Mouse (Mus musculus): ENCODE measurements around the gene Ralb. TPM values are rescaled to one million over a fixed set of nuclear protein-coding genes. Genes with fewer than 3 reads are reported as not detected.

The Ralb gene
- polyA plus RNA-seq, 1 experiment, result 66.1 TPM

- H3K4me1 ChIP-seq (ENCODE audit: control insufficient read depth, insufficient read depth, low read length), result no peaks in the 10 kb centered on the region
- no peak overlapping the region for H3K27ac ChIP-seq (ENCODE audit: insufficient read depth, low read length)
- no peak overlapping the region for H3K4me3 ChIP-seq (ENCODE audit: insufficient read depth, low read length)
- TF ChIP-seq POLR2A (IDR thresholded peaks at IDR 0.05; ENCODE audit: low read depth, low read length) (no peak), CTCF (IDR thresholded peaks at IDR 0.05; ENCODE audit: borderline replicate concordance, insufficient read depth, low read length) (no peak)
Measured at GRCm38 (mm10) chr1:119498536-119499231, 5.9 kb downstream of the Ralb start.

GRCm38 (mm10) chr1:119497346-119498004 is 7.1 kb downstream of the Ralb start:
- Histone ChIP-seq H3K27ac (ENCODE audit: insufficient read depth, low read length) (no peak overlapping the region), H3K4me1 (ENCODE audit: control insufficient read depth, insufficient read depth, low read length) (peaks cover under 1% of the 10 kb centered on the region), H3K4me3 (ENCODE audit: insufficient read depth, low read length) (no peak overlapping the region)
- TF ChIP-seq CTCF (IDR thresholded peaks at IDR 0.05; ENCODE audit: borderline replicate concordance, insufficient read depth, low read length), result no peak
- no peak for TF ChIP-seq POLR2A (IDR thresholded peaks at IDR 0.05; ENCODE audit: low read depth, low read length)

DNA sequence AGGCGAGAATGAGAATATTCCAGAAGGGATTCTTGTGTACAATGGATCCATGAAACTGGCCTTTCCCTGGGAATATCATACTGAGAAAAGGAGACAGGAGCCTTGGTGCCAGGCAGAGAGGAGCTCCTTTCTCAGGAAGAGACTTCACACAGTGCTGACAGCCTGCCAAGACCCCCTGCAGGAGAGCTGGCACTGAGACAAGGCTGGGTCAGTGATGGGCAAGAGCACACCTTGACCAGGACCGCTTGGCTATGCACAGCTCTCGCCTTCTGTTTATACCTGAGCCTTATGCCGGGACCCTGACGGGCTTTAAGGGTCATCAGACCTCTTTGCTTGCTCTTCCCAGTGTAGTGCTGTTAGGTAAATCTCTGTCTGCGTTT is 9.2 kb downstream of the Ralb start:
- Histone ChIP-seq H3K4me1 (ENCODE audit: control insufficient read depth, insufficient read depth, low read length) (peaks cover 7% of the 10 kb centered on the region), H3K4me3 (ENCODE audit: insufficient read depth, low read length) (no peak overlapping the region), H3K27ac (ENCODE audit: insufficient read depth, low read length) (no peak overlapping the region)
- no peak for TF ChIP-seq CTCF (IDR thresholded peaks at IDR 0.05; ENCODE audit: borderline replicate concordance, insufficient read depth, low read length)
- TF ChIP-seq POLR2A (IDR thresholded peaks at IDR 0.05; ENCODE audit: low read depth, low read length), result no peak

DNA sequence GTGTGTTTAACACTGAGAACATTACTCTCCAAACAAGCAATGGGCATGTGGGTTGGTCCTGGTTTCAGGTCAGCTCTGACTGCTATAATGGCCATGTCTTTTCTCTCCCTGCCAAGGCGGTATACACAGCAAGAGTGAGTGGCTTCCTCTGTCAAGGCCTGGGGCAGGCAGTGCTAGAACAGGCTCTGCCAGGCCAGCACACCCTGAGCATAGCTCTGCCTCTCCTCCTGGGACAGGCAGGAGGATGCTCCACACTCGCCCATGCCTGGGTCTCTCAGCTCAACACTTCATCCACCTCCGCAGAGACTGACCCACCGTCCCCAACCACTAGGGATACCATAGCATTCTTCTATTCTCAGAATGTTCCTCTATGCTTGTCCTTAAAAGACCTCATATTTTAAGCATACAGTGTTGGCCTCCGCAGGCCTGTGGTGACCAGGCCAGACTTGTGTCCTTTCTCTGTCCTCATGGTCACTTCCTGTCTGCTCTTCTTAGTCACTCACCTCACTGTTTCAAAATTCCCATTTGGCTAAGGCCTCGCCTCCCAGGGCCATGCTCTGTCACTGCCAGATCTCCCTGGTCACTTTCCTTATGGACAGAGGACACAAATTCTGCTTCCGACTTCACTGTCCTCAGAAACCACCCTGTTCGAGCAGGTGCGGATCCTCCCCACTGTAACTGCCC is 9.7 kb downstream of the Ralb start:
- no peak for TF ChIP-seq POLR2A (IDR thresholded peaks at IDR 0.05; ENCODE audit: low read depth, low read length)
- no peak for TF ChIP-seq CTCF (IDR thresholded peaks at IDR 0.05; ENCODE audit: borderline replicate concordance, insufficient read depth, low read length)
- no peak overlapping the region for H3K4me3 ChIP-seq (ENCODE audit: insufficient read depth, low read length)
- no peak overlapping the region for H3K27ac ChIP-seq (ENCODE audit: insufficient read depth, low read length)
- peaks cover 7% of the 10 kb centered on the region for H3K4me1 ChIP-seq (ENCODE audit: control insufficient read depth, insufficient read depth, low read length)

DNA sequence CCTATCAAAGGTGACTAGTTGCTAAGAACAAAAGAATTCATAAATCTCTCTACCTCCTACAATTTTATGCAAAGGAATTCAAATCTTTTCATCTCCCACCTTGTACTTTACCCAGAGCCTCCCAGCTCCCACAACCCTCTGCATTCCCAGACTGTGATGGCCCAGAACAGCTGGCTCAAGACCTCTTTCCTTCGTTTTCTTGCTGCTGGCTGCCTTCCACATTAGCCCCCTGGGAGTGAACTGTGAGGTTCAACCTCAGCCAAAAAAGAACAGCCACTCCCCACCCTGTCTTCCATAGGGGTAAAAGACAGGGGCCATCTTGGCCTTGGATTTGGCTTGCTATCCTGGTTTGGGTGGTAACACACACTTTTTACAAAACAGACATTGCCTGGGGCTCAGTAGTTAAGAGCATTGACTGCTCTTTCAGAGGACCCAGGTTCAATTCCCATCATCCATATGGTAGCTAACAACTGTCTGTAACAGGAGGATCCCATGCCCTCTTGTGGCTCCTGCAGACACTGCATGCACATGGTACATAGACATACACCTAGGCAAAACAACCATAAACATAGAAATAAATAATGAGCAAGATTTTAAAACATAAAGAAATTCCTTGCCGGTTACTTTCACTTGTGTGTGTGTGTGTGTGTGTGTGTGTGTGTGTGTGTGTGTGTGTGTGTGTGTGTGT is 10.4 kb downstream of the Ralb start:
- H3K27ac ChIP-seq (ENCODE audit: insufficient read depth, low read length), result no peak overlapping the region
- no peak; the same call in 1 of the 2 replicates for TF ChIP-seq CTCF (IDR thresholded peaks at IDR 0.05; ENCODE audit: borderline replicate concordance, insufficient read depth, low read length)
- no peak overlapping the region for H3K4me3 ChIP-seq (ENCODE audit: insufficient read depth, low read length)
- peaks cover 7% of the 10 kb centered on the region for H3K4me1 ChIP-seq (ENCODE audit: control insufficient read depth, insufficient read depth, low read length)

GRCm38 (mm10) chr1:119492505-119492904 is 12.1 kb downstream of the Ralb start:
- H3K4me3 ChIP-seq (ENCODE audit: insufficient read depth, low read length), result no peak overlapping the region
- H3K4me1 ChIP-seq (ENCODE audit: control insufficient read depth, insufficient read depth, low read length), result peaks cover 7% of the 10 kb centered on the region
- no peak for TF ChIP-seq POLR2A (IDR thresholded peaks at IDR 0.05; ENCODE audit: low read depth, low read length)
- TF ChIP-seq CTCF (IDR thresholded peaks at IDR 0.05; ENCODE audit: borderline replicate concordance, insufficient read depth, low read length), result no peak
- H3K27ac ChIP-seq (ENCODE audit: insufficient read depth, low read length), result no peak overlapping the region

GRCm38 (mm10) chr1:119492097-119492496 is 12.5 kb downstream of the Ralb start:
- no peak for TF ChIP-seq CTCF (IDR thresholded peaks at IDR 0.05; ENCODE audit: borderline replicate concordance, insufficient read depth, low read length)
- TF ChIP-seq POLR2A (IDR thresholded peaks at IDR 0.05; ENCODE audit: low read depth, low read length), result no peak
- H3K27ac ChIP-seq (ENCODE audit: insufficient read depth, low read length), result no peak overlapping the region
- H3K4me3 ChIP-seq (ENCODE audit: insufficient read depth, low read length), result no peak overlapping the region
- H3K4me1 ChIP-seq (ENCODE audit: control insufficient read depth, insufficient read depth, low read length), result peaks cover 7% of the 10 kb centered on the region

- no peak overlapping the region for H3K4me3 ChIP-seq (ENCODE audit: insufficient read depth, low read length)
- peaks cover 7% of the 10 kb centered on the region for H3K4me1 ChIP-seq (ENCODE audit: control insufficient read depth, insufficient read depth, low read length)
- H3K27ac ChIP-seq (ENCODE audit: insufficient read depth, low read length), result no peak overlapping the region
- TF ChIP-seq CTCF (IDR thresholded peaks at IDR 0.05; ENCODE audit: borderline replicate concordance, insufficient read depth, low read length) (no peak), POLR2A (IDR thresholded peaks at IDR 0.05; ENCODE audit: low read depth, low read length) (no peak)
Measured at GRCm38 (mm10) chr1:119490765-119491164, 13.8 kb downstream of the Ralb start.

DNA sequence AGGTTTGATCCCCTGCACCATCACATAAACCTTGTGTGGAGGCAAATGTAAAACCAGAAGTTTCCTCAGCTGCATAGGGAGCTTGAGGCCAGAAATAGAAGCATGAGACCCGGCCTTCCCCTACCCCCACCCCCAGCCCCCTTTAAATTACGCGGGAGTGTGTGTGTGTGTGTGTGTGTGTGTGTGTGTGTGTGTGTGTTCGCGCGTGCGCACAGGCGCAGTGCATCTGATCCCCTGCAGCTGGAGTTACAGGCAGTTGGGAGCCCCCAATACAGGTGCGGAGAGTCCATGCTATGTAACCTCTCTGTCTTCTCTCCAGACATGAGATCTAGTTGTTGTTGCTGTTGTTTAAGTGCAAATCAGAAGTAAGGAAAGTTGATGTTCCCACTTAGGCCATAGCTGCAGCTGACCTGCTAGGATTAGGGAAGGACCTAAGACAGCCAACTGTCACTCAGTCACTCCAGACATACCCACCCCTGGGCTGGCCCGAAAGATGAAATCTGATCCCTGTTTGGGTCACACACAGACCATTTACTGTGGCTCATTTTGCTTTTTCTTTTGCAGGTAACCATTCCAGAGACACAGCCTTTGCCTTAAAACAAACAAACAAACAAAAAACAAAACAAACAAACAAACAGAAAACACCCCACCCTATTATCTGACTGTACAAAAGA is 16.5 kb downstream of the Ralb start:
- peaks cover 7% of the 10 kb centered on the region for H3K4me1 ChIP-seq (ENCODE audit: control insufficient read depth, insufficient read depth, low read length)
- TF ChIP-seq POLR2A (IDR thresholded peaks at IDR 0.05; ENCODE audit: low read depth, low read length) (no peak), CTCF (IDR thresholded peaks at IDR 0.05; ENCODE audit: borderline replicate concordance, insufficient read depth, low read length) (no peak)
- no peak overlapping the region for H3K27ac ChIP-seq (ENCODE audit: insufficient read depth, low read length)
- H3K4me3 ChIP-seq (ENCODE audit: insufficient read depth, low read length), result no peak overlapping the region
